Mouse (Mus musculus) hindbrain, embryonic 14.5 days (tissue): ENCODE measurements around the gene Sacm1l. TPM values are rescaled to one million over a fixed set of nuclear protein-coding genes. Genes with fewer than 3 reads are reported as not detected.
A peak's percentile ranks its signal among the peaks of the same experiment; 100 is the strongest.

Experiments used
- ATAC-seq: fragments of 200-750 bp; cut with Nextera tagmentation; 2 replicates; pipeline ENCODE4 v1.8.0; 2017; ENCODE audit warnings: moderate number of reproducible peaks, mild to moderate bottlenecking, moderate TSS enrichment, moderate library complexity; ENCODE audit not compliant: low FRiP score
- DNase-seq: peaks from one replicate; pipeline ENCODE4 v3.0.0-alpha.2; 2015; ENCODE audit warnings: low spot score
- H3K27ac ChIP-seq: fragments of 300-500 bp; sonication (generic); 2 replicates; pipeline ENCODE4 v1.5.1; 2014; ENCODE audit warnings: mild to moderate bottlenecking, moderate library complexity
- H3K27me3 ChIP-seq: fragments of 300-500 bp; sonication (generic); 2 replicates; pipeline ENCODE4 v1.6.1; 2014; ENCODE audit warnings: mild to moderate bottlenecking, low read length, mixed read lengths; ENCODE audit not compliant: control insufficient read depth, insufficient read depth
- H3K36me3 ChIP-seq: fragments of 300-500 bp; sonication (generic); replicated peaks from 2 replicates; pipeline ENCODE4 v1.6.1; 2014; ENCODE audit not compliant: control insufficient read depth, insufficient read depth
- H3K4me1 ChIP-seq: fragments of 300-500 bp; sonication (generic); replicated peaks from 2 replicates; pipeline ENCODE4 v1.6.1; 2014; ENCODE audit warnings: antibody characterized with exemption, low read length, mixed read lengths; ENCODE audit not compliant: control insufficient read depth, insufficient read depth
- H3K4me2 ChIP-seq: fragments of 300-500 bp; sonication (generic); replicated peaks from 2 replicates; pipeline ENCODE4 v1.6.1; 2014; ENCODE audit warnings: mild to moderate bottlenecking, moderate library complexity
- H3K4me3 ChIP-seq: fragments of 300-500 bp; sonication (generic); replicated peaks from 2 replicates; pipeline ENCODE4 v1.5.1; 2014; ENCODE audit warnings: mild to moderate bottlenecking, low read length
- H3K9ac ChIP-seq: fragments of 300-500 bp; sonication (generic); 2 replicates; pipeline ENCODE4 v1.6.1; 2014
- H3K9me3 ChIP-seq: fragments of 300-500 bp; sonication (generic); 2 replicates; pipeline ENCODE4 v1.6.1; 2016; ENCODE audit warnings: low read length; ENCODE audit not compliant: control insufficient read depth
- WGBS: fragments of 180-500 bp; shearing (Covaris S2); extraction: QIAGEN DNeasy Blood & Tissue Kit; methylation state at CpG from one replicate; pipeline ENCODE4 v1.1.7; 2014; 5-methylcytosine and 5-hydroxymethylcytosine counted together
- polyA plus RNA-seq: library from polyadenylated mRNA; unstranded; fragments of >200 nt; fragmentation: Nextera tagmentation; extraction: Ambion mirVana; gene quantifications from 2 replicates; pipeline ENCODE4 v1.2.1, GENCODE M21; 2014

The Sacm1l gene
- polyA plus RNA-seq, 1 experiment from 2014 or later = 56.7 TPM

- Histone ChIP-seq H3K36me3 (peaks cover 24% of the 10 kb centered on the region), H3K9ac (no peak overlapping the region), H3K9me3 (no peaks in the 10 kb centered on the region), H3K27ac (no peak overlapping the region), H3K4me3 (no peak overlapping the region), H3K4me2 (no peak overlapping the region), H3K27me3 (no peaks in the 10 kb centered on the region), H3K4me1 (no peaks in the 10 kb centered on the region)
- DNase-seq = no peak
- 91% methylated on average over 13 of the region's 13 CpGs for WGBS
- no peak for ATAC-seq
Observed at GRCm38 (mm10) chr9:123518969-123519894, 10.3 kb upstream of the Sacm1l start.

- Histone ChIP-seq H3K27me3 (no peaks in the 10 kb centered on the region), H3K9me3 (no peaks in the 10 kb centered on the region), H3K4me2 (no peak overlapping the region), H3K4me1 (peaks cover 3% of the 10 kb centered on the region; the same call in 1 of the 2 replicates), H3K27ac (no peak overlapping the region), H3K36me3 (peaks cover 24% of the 10 kb centered on the region), H3K4me3 (no peak overlapping the region), H3K9ac (no peak overlapping the region)
- no peak for ATAC-seq
- DNase-seq = no peak
- WGBS = 91% methylated on average over 3 of the region's 3 CpGs
Observed at GRCm38 (mm10) chr9:123520735-123521134, 8.8 kb upstream of the Sacm1l start.

GRCm38 (mm10) chr9:123523676-123524075, 5.9 kb upstream of the Sacm1l start:
- peaks cover 17% of the 10 kb centered on the region for H3K36me3 ChIP-seq
- H3K4me3 ChIP-seq = no peak overlapping the region
- DNase-seq (no peak), ATAC-seq (no peak)
- H3K4me2 ChIP-seq = no peak overlapping the region
- peaks cover 11% of the 10 kb centered on the region for H3K4me1 ChIP-seq
- H3K9me3 ChIP-seq = no peaks in the 10 kb centered on the region
- WGBS = 41% methylated on average over 3 of the region's 3 CpGs
- H3K9ac ChIP-seq = no peak overlapping the region
- H3K27ac ChIP-seq = no peak overlapping the region
- H3K27me3 ChIP-seq = no peaks in the 10 kb centered on the region

GRCm38 (mm10) chr9:123525095-123525494, 4.5 kb upstream of the Sacm1l start:
- ATAC-seq = no peak
- H3K27ac ChIP-seq = no peak overlapping the region
- 0% methylated on average over 1 of the region's 1 CpGs for WGBS

GRCm38 (mm10) chr9:123526502-123526901, 3.1 kb upstream of the Sacm1l start:
- ATAC-seq (no peak), DNase-seq (no peak)
- Histone ChIP-seq H3K36me3 (no peaks in the 10 kb centered on the region), H3K4me1 (peaks cover 25% of the 10 kb centered on the region), H3K27me3 (no peaks in the 10 kb centered on the region), H3K4me2 (no peak overlapping the region), H3K9ac (no peak overlapping the region), H3K4me3 (no peak overlapping the region), H3K27ac (no peak overlapping the region), H3K9me3 (no peaks in the 10 kb centered on the region)
- 75% methylated on average over 5 of the region's 5 CpGs for WGBS

More at GRCm38 (mm10) chr9:123525095-123525494, 4.5 kb upstream of the Sacm1l start:
- Histone ChIP-seq H3K4me1 (peaks cover 13% of the 10 kb centered on the region), H3K4me3 (no peak overlapping the region), H3K9me3 (no peaks in the 10 kb centered on the region), H3K9ac (no peak overlapping the region), H3K36me3 (peaks cover 3% of the 10 kb centered on the region; the same call in 1 of the 2 replicates), H3K4me2 (no peak overlapping the region), H3K27me3 (no peaks in the 10 kb centered on the region)
- peak; percentile 82 for DNase-seq

- ATAC-seq = no peak
- peak overlapping the region; percentile 91 for H3K27ac ChIP-seq
- peaks cover 31% of the 10 kb centered on the region for H3K4me1 ChIP-seq
- no peaks in the 10 kb centered on the region for H3K27me3 ChIP-seq
- no peaks in the 10 kb centered on the region for H3K9me3 ChIP-seq
- peak overlapping the region; percentile 69 for H3K4me2 ChIP-seq
- 24% methylated on average over 6 of the region's 6 CpGs for WGBS
- peak; percentile 30 for DNase-seq
- H3K36me3 ChIP-seq = no peaks in the 10 kb centered on the region
- H3K4me3 ChIP-seq = peak overlapping the region; percentile 87
- peak overlapping the region; percentile 66 for H3K9ac ChIP-seq
Observed at GRCm38 (mm10) chr9:123528087-123528925, 1.3 kb upstream of the Sacm1l start.

GRCm38 (mm10) chr9:123528926-123529295, 648 bp upstream of the Sacm1l start:
- DNase-seq (no peak), ATAC-seq (peak; percentile 22; the same call in 1 of the 2 replicates)
- WGBS = under 1% methylated on average over 17 of the region's 17 CpGs
- Histone ChIP-seq H3K9ac (peak overlapping the region; percentile 66), H3K36me3 (no peaks in the 10 kb centered on the region), H3K9me3 (no peaks in the 10 kb centered on the region), H3K4me2 (peak overlapping the region; percentile 69), H3K27me3 (no peaks in the 10 kb centered on the region), H3K4me1 (peaks cover 31% of the 10 kb centered on the region), H3K27ac (peak overlapping the region; percentile 91), H3K4me3 (peak overlapping the region; percentile 87)

- H3K4me1 ChIP-seq = peaks cover 29% of the 10 kb centered on the region
- peak overlapping the region; percentile 98 for H3K9ac ChIP-seq
- ATAC-seq (no peak), DNase-seq (no peak)
- no peaks in the 10 kb centered on the region for H3K27me3 ChIP-seq
- peak overlapping the region; percentile 87 for H3K4me3 ChIP-seq
- H3K27ac ChIP-seq = peak overlapping the region; percentile 91
- no peaks in the 10 kb centered on the region for H3K9me3 ChIP-seq
- H3K36me3 ChIP-seq = no peaks in the 10 kb centered on the region
- WGBS = 0% methylated on average over 13 of the region's 13 CpGs
- H3K4me2 ChIP-seq = peak overlapping the region; percentile 63
Observed at GRCm38 (mm10) chr9:123530158-123530475, 558 bp downstream of the Sacm1l start.

GRCm38 (mm10) chr9:123530566-123531130, 1.1 kb downstream of the Sacm1l start:
- no peak for ATAC-seq
- Histone ChIP-seq H3K9me3 (no peaks in the 10 kb centered on the region), H3K4me2 (peak overlapping the region; percentile 63), H3K4me1 (peaks cover 29% of the 10 kb centered on the region), H3K27me3 (no peaks in the 10 kb centered on the region), H3K36me3 (no peaks in the 10 kb centered on the region), H3K27ac (peak overlapping the region; percentile 91; the same call in 1 of the 2 replicates), H3K9ac (peak overlapping the region; percentile 98), H3K4me3 (peak overlapping the region; percentile 87)
- no peak for DNase-seq
- WGBS = 46% methylated on average over 11 of the region's 11 CpGs
